Mouse (Mus musculus) lung, embryonic 15.5 days (tissue): ENCODE measurements around the gene Ankle1. TPM values are rescaled to one million over a fixed set of nuclear protein-coding genes. Genes with fewer than 3 reads are reported as not detected.

Experiments
- ATAC-seq: fragments of 200-750 bp; cut with Nextera tagmentation; 2 replicates; pipeline ENCODE4 v1.8.0; 2017; ENCODE audit warnings: moderate number of reproducible peaks, borderline replicate concordance; ENCODE audit not compliant: low FRiP score, low TSS enrichment; ENCODE audit errors: extremely low read depth
- H3K27ac ChIP-seq: fragments of 300-500 bp; sonication (generic); 2 replicates; pipeline ENCODE4 v1.5.1; 2015; ENCODE audit warnings: moderate library complexity, mild to moderate bottlenecking, inconsistent platforms
- H3K27me3 ChIP-seq: fragments of 300-500 bp; sonication (generic); 2 replicates; pipeline ENCODE4 v1.6.1; 2015; ENCODE audit warnings: inconsistent platforms
- H3K36me3 ChIP-seq: fragments of 300-500 bp; sonication (generic); 2 replicates; pipeline ENCODE4 v1.6.1; 2015; ENCODE audit warnings: inconsistent platforms
- H3K4me1 ChIP-seq: fragments of 300-500 bp; sonication (generic); 2 replicates; pipeline ENCODE4 v1.6.1; 2015; ENCODE audit warnings: inconsistent platforms
- H3K4me2 ChIP-seq: fragments of 300-500 bp; sonication (generic); 2 replicates; pipeline ENCODE4 v1.6.1; 2015; ENCODE audit warnings: inconsistent platforms, mild to moderate bottlenecking, moderate library complexity
- H3K4me3 ChIP-seq: fragments of 300-500 bp; sonication (generic); 2 replicates; pipeline ENCODE4 v1.5.1; 2015; ENCODE audit warnings: mild to moderate bottlenecking, inconsistent platforms
- H3K9ac ChIP-seq: fragments of 300-500 bp; sonication (generic); 2 replicates; pipeline ENCODE4 v1.6.1; 2015; ENCODE audit warnings: inconsistent platforms
- H3K9me3 ChIP-seq: fragments of 300-500 bp; sonication (generic); 2 replicates; pipeline ENCODE4 v1.6.1; 2016; ENCODE audit warnings: inconsistent platforms
- WGBS: fragments of 180-500 bp; shearing (Covaris S2); methylation state at CpG from one replicate; pipeline ENCODE4 v1.1.7; 2015; 5-methylcytosine and 5-hydroxymethylcytosine counted together
- polyA plus RNA-seq: library from polyadenylated mRNA; unstranded; fragments of >200 nt; fragmentation: Nextera tagmentation; extraction: Ambion mirVana; gene quantifications from 2 replicates; pipeline ENCODE4 v1.2.1, GENCODE M21; 2015

Gene Ankle1
- polyA plus RNA-seq, 1 experiment from 2014 or later, result 46.7 TPM

- no peak for ATAC-seq
- Histone ChIP-seq H3K27me3 (peaks cover 3% of the 10 kb centered on the region; the same call in 1 of the 2 replicates), H3K36me3 (no peaks in the 10 kb centered on the region), H3K9me3 (peaks cover 3% of the 10 kb centered on the region; the same call in 1 of the 2 replicates), H3K4me3 (no peak overlapping the region), H3K9ac (no peak overlapping the region), H3K27ac (no peak overlapping the region), H3K4me2 (no peak overlapping the region), H3K4me1 (no peaks in the 10 kb centered on the region)
- WGBS, result 35% methylated on average over 3 of the region's 3 CpGs
Observed at GRCm38 (mm10) chr8:71437041-71437440, 31.2 kb downstream of the Ankle1 start.

GRCm38 (mm10) chr8:71441404-71441803 is 35.6 kb downstream of the Ankle1 start:
- Histone ChIP-seq H3K27me3 (peaks cover 19% of the 10 kb centered on the region; the same call in 1 of the 2 replicates), H3K36me3 (no peaks in the 10 kb centered on the region), H3K9ac (no peak overlapping the region), H3K9me3 (no peaks in the 10 kb centered on the region), H3K4me1 (no peaks in the 10 kb centered on the region), H3K27ac (no peak overlapping the region), H3K4me3 (no peak overlapping the region), H3K4me2 (no peak overlapping the region)
- under 1% methylated on average over 7 of the region's 7 CpGs for WGBS
- no peak for ATAC-seq

- H3K4me1 ChIP-seq, result no peaks in the 10 kb centered on the region
- H3K9me3 ChIP-seq, result no peaks in the 10 kb centered on the region
- ATAC-seq, result no peak
- H3K4me2 ChIP-seq, result no peak overlapping the region
- WGBS, result 71% methylated on average over 7 of the region's 7 CpGs
- H3K4me3 ChIP-seq, result no peak overlapping the region
- H3K27me3 ChIP-seq, result peaks cover 19% of the 10 kb centered on the region; the same call in 1 of the 2 replicates
- no peaks in the 10 kb centered on the region for H3K36me3 ChIP-seq
- H3K9ac ChIP-seq, result no peak overlapping the region
- H3K27ac ChIP-seq, result no peak overlapping the region
Observed at GRCm38 (mm10) chr8:71445096-71445495, 39.3 kb downstream of the Ankle1 start.

GRCm38 (mm10) chr8:71451337-71451736 is 45.5 kb downstream of the Ankle1 start:
- no peaks in the 10 kb centered on the region for H3K4me1 ChIP-seq
- WGBS, result 60% methylated on average over 4 of the region's 4 CpGs
- no peaks in the 10 kb centered on the region for H3K27me3 ChIP-seq
- H3K9ac ChIP-seq, result no peak overlapping the region
- no peaks in the 10 kb centered on the region for H3K9me3 ChIP-seq
- H3K36me3 ChIP-seq, result no peaks in the 10 kb centered on the region
- no peak for ATAC-seq
- H3K27ac ChIP-seq, result no peak overlapping the region
- no peak overlapping the region for H3K4me2 ChIP-seq
- no peak overlapping the region for H3K4me3 ChIP-seq

GRCm38 (mm10) chr8:71451777-71452176 is 46.0 kb downstream of the Ankle1 start:
- WGBS, result 42% methylated on average over 11 of the region's 11 CpGs
- H3K27me3 ChIP-seq, result no peaks in the 10 kb centered on the region
- H3K27ac ChIP-seq, result no peak overlapping the region
- H3K9me3 ChIP-seq, result no peaks in the 10 kb centered on the region
- no peaks in the 10 kb centered on the region for H3K36me3 ChIP-seq
- H3K4me2 ChIP-seq, result no peak overlapping the region
- no peak overlapping the region for H3K4me3 ChIP-seq
- no peak overlapping the region for H3K9ac ChIP-seq
- ATAC-seq, result no peak
- no peaks in the 10 kb centered on the region for H3K4me1 ChIP-seq

- Histone ChIP-seq H3K27ac (no peak overlapping the region), H3K27me3 (no peaks in the 10 kb centered on the region), H3K9ac (no peak overlapping the region), H3K36me3 (peaks cover 1% of the 10 kb centered on the region; the same call in 1 of the 2 replicates), H3K4me1 (0 out of 2 replicates have a peak, but pooled peaks cover 3% of the 10 kb centered on the region), H3K4me2 (no peak overlapping the region), H3K9me3 (no peaks in the 10 kb centered on the region), H3K4me3 (no peak overlapping the region)
- ATAC-seq, result no peak
- WGBS, result 61% methylated on average over 2 of the region's 2 CpGs
Observed at GRCm38 (mm10) chr8:71452669-71453068, 46.9 kb downstream of the Ankle1 start.

DNA sequence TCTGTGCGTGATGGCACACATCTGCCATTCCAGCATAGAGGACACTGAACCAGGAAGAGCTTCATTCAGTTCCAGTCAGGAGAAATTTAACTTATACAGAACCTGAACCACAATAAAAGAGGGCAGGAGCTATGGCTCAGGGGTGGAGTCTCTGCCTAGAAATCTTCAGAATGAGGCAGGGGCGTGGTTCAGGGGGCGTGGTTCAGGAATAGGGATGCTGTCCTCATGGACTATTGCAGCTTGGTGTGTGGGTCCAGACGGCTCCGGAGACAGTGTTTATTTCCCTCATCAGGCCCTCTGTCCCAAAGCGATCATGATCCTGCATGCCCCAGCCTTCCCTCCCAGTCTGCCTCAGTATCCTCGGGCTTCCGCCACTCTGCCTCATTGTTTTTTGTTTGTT is 48.9 kb downstream of the Ankle1 start:
- Histone ChIP-seq H3K27ac (no peak overlapping the region), H3K4me3 (no peak overlapping the region), H3K4me1 (0 out of 2 replicates have a peak, but pooled peaks cover 3% of the 10 kb centered on the region), H3K36me3 (peaks cover 10% of the 10 kb centered on the region), H3K9me3 (no peaks in the 10 kb centered on the region), H3K27me3 (no peaks in the 10 kb centered on the region), H3K4me2 (no peak overlapping the region), H3K9ac (no peak overlapping the region)
- 66% methylated on average over 8 of the region's 8 CpGs for WGBS
- ATAC-seq, result no peak

GRCm38 (mm10) chr8:71456906-71457305 is 51.1 kb downstream of the Ankle1 start:
- no peaks in the 10 kb centered on the region for H3K9me3 ChIP-seq
- H3K4me3 ChIP-seq, result no peak overlapping the region
- ATAC-seq, result no peak
- WGBS, result 35% methylated on average over 22 of the region's 22 CpGs
- peaks cover 24% of the 10 kb centered on the region for H3K36me3 ChIP-seq
- H3K27me3 ChIP-seq, result no peaks in the 10 kb centered on the region
- no peak overlapping the region for H3K9ac ChIP-seq
- peaks cover 3% of the 10 kb centered on the region; the same call in 1 of the 2 replicates for H3K4me1 ChIP-seq
- no peak overlapping the region for H3K27ac ChIP-seq
- no peak overlapping the region for H3K4me2 ChIP-seq

- Histone ChIP-seq H3K27ac (no peak overlapping the region), H3K9ac (no peak overlapping the region), H3K27me3 (no peaks in the 10 kb centered on the region), H3K4me1 (peaks cover 11% of the 10 kb centered on the region; the same call in 1 of the 2 replicates), H3K4me2 (no peak overlapping the region), H3K4me3 (no peak overlapping the region), H3K9me3 (no peaks in the 10 kb centered on the region), H3K36me3 (peaks cover 24% of the 10 kb centered on the region)
- no peak for ATAC-seq
- WGBS, result 84% methylated on average over 20 of the region's 20 CpGs
Observed at GRCm38 (mm10) chr8:71457659-71458270, 52.0 kb downstream of the Ankle1 start.

Other genes with a start within 250 kb of the Ankle1 start
- gene Myo9b, start 133.3 kb upstream of the Ankle1 start, polyA plus RNA-seq, result 18.5 TPM in 2 replicates
- gene Haus8, start 133.1 kb upstream of the Ankle1 start, polyA plus RNA-seq, result 57.7 and 68.7 TPM in 2 replicates
- gene Use1, start 39.2 kb upstream of the Ankle1 start, polyA plus RNA-seq, result 85.0 and 87.0 TPM in 2 replicates
- gene Ocel1, start 34.7 kb upstream of the Ankle1 start, polyA plus RNA-seq, result 7.0 and 7.2 TPM in 2 replicates
- gene Nr2f6, start 24.1 kb upstream of the Ankle1 start, polyA plus RNA-seq, result 76.6 and 80.4 TPM in 2 replicates
- 28.2 and 30.7 TPM in 2 replicates for gene Ushbp1, start 10.2 kb upstream of the Ankle1 start, polyA plus RNA-seq
- gene Babam1, start 9.1 kb upstream of the Ankle1 start, polyA plus RNA-seq, result 109 and 112 TPM in 2 replicates
- gene Abhd8, start 57.6 kb downstream of the Ankle1 start, polyA plus RNA-seq, result 51.3 and 56.0 TPM in 2 replicates
- gene Mrpl34, start 58.9 kb downstream of the Ankle1 start, polyA plus RNA-seq, result 130 and 147 TPM in 2 replicates
- 104 TPM in 2 replicates for gene Dda1, start 63.2 kb downstream of the Ankle1 start, polyA plus RNA-seq
- gene Ano8, start 80.0 kb downstream of the Ankle1 start, polyA plus RNA-seq, result 1.6 and 1.9 TPM in 2 replicates
- gene Gtpbp3, start 82.1 kb downstream of the Ankle1 start, polyA plus RNA-seq, result 16.3 and 19.1 TPM in 2 replicates
- 146 and 147 TPM in 2 replicates for gene Plvap, start 105.7 kb downstream of the Ankle1 start, polyA plus RNA-seq
- gene Ccdc194, start 119.7 kb downstream of the Ankle1 start, polyA plus RNA-seq, result 0.39 and 0.65 TPM in 2 replicates
- gene Bst2, start 131.4 kb downstream of the Ankle1 start, polyA plus RNA-seq, result 49.7 and 52.0 TPM in 2 replicates
- 95.2 and 96.6 TPM in 2 replicates for gene Mvb12a, start 136.9 kb downstream of the Ankle1 start, polyA plus RNA-seq
- 3.3 and 4.6 TPM in 2 replicates for gene Tmem221, start 152.9 kb downstream of the Ankle1 start, polyA plus RNA-seq
- gene Nxnl1, start 160.6 kb downstream of the Ankle1 start, polyA plus RNA-seq, result not detected in 2 replicates
- gene Slc27a1, start 162.9 kb downstream of the Ankle1 start, polyA plus RNA-seq, result 34.3 and 36.7 TPM in 2 replicates
- 228 and 230 TPM in 2 replicates for gene Pgls, start 186.2 kb downstream of the Ankle1 start, polyA plus RNA-seq
- gene Fam129c, start 191.6 kb downstream of the Ankle1 start, polyA plus RNA-seq, result 3.1 and 3.4 TPM in 2 replicates
- gene Colgalt1, start 205.0 kb downstream of the Ankle1 start, polyA plus RNA-seq, result 77.9 and 79.3 TPM in 2 replicates